Mouse (Mus musculus): Measurements from ENCODE around the gene Kcnk3.

DNA sequence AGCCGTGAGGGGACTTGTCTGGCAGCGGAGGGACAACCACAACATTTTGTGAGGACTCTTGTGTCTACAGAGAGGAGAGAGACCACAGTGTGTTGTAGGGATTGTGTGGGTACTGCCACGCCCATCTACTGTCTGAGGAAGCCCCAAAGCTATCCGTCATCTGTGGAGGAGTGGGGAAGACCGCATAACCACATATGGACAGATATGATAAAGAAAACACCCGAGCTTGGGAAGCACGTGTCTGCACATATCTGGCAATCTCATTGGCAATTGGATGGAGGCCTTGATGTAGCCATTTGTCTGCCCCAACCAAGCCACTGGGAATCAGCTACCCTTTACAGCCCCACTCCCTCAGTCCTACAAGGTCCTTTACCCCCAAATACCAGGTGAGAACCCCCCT lies 11.7 kb upstream of the Kcnk3 start:
- TF ChIP-seq CTCF (conservative IDR thresholded peaks at IDR 0.05; ENCODE audit: low read length) (no peak), POU5F1 (IDR thresholded peaks at IDR 0.05; ENCODE audit: borderline replicate concordance, low read length) (no peak)

Data from E14TG2a.4 (cell line).